Mouse (Mus musculus) spleen, postnatal 10 days (tissue): ENCODE data around the gene Kmt2a.
A peak's percentile ranks its signal among the peaks of the same experiment; 100 is the strongest.
"Not testable (repeated sequence)": the region's sequence is repeated elsewhere in the genome, so short reads cannot be mapped to it uniquely, and the experiment has no call there.

Experiments
- DNase-seq, 2 experiments: peaks; one replicate each; pipeline ENCODE4 v3.0.0; 2021 to 2022; ENCODE audit warnings: low spot score in 2 of 2

Kmt2a gene

DNA sequence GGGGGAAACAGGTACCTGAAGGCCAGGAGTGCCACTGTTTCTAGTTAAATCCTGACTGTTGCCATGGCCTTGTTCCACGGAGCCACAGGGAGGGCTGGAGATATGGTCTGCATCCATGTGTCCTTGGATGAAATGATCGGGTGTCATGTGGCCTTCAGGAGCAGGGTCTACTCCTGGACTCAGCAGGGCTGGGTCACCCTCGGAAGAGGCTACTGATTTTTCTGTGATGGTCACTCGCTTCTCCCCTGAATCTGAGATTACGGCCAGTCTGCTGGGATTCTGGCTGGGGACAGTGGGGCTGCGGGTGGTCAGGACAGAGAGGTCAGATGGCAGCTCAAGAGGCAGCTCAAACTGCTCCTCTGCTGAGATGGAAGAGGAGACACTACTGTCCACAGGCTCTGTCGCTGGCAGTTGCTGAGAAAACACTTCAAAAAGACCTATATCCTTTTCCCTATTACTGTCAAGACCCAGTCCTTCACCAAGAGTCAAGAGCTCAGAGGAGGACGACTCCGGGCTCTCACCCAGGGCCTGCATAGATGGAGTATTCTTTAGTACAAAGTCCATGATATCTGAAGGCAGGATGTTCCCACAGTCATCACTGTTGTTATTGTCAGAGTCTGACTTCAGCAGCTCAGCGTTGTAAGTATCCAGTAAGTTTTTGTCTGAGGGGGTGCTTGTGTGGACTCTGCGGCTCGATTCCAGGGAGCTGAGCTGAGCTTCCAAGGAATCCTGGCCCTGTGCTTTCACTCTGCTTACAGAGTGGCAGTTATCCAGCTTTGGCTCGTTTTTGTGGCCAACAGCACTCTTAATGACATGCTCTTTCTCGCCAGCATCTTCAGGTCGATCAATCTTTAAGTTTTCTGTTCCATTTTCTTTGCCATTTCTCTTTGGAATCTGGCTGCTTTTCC is 60.9 kb downstream of the Kmt2a start:
- no peak for DNase-seq

DNA sequence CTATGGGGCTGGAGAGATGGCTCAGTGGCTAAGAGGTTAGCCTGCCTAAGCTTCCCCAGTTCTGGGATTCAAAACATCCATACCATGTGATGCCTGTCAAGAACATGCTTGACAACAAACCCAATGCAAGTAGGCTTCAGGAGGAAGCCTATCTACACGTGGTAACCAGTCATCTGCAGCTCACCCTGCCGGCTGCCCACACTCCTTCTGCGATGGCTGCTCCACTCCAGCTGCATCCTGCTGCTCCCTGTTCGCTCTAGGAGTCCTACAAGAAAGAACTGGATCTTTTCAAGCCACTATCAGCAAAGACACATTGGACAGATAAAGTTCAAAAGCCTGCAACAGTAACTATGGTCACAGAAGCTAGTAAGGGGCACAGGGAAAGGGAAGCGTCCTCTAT is 63.6 kb downstream of the Kmt2a start:
- DNase-seq = no peak

DNA sequence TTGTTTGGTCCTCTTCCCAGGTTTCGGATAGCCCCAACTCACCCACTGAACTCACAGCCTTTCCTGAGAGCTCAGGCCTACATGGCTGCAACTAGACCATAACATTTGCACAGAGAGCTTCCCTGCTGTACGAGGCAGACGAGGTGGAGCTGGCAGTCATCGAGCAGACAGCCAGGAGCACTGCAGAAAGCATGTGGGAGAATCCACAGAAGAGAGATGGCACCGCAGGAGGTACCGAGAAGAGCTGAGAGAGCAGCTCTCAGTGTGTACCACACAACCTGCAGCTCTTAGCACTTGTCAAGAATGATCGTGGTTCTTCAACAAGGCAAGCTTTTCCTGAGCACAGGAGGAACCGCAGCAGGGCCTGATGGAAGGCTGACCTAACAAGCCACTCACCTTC is 66.9 kb downstream of the Kmt2a start:
- no peak for DNase-seq

DNA sequence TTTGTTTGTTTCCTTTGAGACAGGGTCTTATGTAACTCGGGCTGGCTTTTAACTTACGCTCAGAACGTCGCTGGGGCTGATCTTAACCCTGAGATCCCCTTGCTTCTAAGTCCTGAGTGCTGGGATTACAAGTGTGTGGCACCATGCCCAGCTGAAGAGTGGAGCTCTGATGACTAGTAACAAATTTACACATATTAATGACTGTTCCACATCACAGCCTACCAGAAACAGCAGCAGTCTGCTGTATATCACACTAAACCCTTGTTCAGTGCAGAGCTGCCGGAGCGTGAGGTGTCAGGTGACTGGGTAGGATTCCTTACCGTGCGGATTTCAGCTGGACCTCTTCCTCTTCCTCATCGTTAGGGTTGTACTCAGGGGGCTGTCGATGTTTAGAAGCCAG is 70.8 kb downstream of the Kmt2a start:
- DNase-seq = no peak

DNA sequence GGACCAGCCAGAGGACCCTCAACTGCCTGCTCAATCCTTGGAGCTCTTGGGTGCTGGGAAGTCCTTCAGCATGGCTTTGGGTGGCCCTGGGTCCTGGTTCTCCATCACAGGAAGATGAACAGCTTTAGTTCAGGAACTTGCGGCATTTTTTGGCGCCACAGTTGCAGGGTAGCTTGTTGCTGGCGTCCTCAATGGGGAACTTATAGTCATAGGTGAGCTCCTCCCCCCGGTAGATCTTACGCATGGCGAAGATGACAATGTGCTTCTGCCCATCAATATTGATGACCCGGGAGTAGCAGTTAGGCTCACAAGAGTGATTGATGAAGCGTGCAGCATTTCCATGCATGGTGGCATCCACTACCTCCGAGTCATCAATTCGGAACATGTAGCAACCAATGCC is 73.3 kb downstream of the Kmt2a start:
- no peak for DNase-seq

DNA sequence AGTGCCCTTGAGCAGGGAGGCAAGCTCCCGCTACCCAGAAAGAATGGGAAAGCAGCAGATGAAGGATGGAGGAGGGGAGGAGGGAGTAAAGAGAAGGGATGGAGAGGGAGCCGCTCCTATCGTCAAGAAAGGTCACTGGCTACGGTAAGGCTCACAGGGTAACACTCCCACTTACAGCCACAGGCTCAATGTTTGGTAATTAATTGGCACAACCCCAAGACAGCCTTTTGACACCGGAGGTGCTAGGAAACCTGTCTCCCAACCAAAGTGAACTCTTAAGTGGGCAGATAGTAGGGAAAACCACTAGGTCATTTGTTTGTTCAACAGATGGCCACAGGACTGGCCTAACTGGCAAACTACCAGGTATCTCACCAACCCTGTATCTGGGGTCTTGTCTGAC is 74.0 kb downstream of the Kmt2a start:
- DNase-seq = no peak

DNA sequence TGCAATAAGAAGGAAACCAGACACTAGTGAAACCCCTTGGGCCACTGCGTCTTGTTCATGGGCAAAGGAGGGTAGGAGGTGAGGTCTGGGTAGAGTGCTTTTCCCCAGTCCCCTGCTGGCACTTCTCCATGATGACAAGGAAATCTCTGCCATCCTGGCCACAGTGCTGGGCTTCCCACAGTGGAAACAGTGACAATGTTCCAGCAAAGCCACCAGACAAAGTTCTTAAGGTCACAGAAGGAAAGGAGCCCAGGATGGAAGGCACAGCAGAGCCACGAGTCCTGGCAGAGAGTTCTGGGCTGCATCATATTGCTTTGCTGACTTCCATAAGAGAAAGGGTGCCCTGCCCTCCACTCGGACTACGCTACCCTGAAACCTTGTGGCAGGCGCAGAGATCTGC is 75.6 kb downstream of the Kmt2a start:
- DNase-seq = no peak

DNA sequence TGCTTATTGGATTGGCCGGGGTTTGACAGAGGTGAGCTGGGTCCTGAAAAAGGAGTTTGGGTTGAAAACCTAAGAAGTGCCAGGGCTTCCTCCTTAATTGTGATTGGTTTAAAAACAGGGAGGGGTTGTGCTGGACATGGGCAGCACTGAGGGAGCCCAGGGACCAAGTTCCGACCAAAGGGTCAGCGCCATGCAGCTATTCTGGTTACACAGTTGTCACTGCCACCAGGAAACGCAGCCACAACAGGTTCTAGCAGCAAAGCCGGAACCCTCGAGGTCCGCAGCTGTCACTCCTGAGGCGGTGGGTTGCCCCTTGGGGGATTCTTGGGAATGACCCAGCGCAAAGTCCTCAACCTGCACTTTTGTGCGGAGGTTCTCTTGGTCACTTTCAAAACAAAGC is 76.4 kb downstream of the Kmt2a start:
- no peak for DNase-seq

DNA sequence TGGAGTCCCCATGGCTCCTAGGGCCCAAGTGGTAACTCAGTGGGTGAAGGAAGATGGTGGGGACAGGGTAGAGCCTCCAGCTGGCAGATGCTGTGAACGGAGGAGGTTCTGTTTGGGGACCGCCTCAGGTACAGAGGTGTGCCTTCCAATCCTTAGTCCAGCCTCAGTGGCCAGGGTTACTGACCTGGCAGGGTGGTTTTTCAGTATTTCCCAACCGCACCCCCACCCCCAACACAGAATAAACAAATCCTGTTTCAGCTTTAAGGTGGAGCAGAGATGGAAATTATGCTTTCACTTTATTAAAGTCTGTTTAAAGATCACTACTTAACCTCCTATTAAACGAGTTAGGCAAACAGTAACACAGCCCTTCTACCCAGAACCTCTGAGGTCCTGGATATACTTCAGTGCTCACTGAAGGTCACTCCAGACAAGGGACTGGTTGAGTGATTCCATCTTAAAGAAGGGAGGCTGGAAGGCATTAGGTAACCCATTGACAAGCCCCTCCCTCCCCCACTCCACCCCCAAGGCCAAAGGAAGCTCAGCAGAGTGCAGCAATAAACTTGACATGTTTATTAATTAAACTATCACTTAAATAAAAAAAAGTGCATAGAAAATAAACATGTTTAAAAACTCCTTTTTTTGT is 78.2 kb downstream of the Kmt2a start, which contains the start of gene Ttc36:
Ttc36 (minus strand) TSS at position 265 of the 643 bp plus-strand sequence.
- DNase-seq = no peak

DNA sequence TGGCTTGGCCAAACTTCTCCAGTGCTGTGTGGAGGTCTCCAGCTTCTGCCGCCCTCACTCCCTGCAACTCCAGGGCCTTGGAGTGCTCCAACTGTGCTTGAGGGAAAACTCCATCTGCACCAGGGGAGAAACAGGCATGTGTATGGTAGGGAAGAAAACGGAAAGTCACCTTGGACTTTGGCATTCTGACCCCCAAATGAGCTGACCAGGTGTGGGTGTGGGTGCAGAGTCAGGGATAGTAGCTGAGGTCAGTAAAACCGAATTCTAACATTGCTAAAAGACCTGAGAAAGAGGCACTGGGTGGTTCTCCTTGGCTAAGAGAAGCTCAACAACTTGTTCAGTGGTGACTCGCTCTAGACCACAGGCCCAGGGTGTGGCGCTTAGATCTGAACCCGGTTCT is 79.4 kb downstream of the Kmt2a start:
- no peak for DNase-seq

DNA sequence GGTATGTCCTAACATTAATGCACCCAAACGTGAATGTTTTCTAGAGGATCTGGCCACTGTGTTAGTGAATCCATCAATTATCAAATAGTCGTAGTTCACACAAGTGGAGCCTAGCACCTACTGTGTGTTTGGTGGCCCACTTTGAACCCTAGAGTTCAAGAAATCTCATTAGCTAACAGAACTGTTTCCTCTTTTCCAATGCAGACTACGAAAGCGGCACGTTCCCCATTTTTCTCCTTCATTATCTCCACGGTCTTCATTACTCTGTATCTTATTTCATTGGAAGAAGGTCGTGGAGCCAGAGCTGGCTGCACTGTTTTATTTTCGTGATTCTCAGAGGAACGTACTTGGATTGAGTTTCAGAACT is 81.2 kb downstream of the Kmt2a start:
- no peak for DNase-seq

DNA sequence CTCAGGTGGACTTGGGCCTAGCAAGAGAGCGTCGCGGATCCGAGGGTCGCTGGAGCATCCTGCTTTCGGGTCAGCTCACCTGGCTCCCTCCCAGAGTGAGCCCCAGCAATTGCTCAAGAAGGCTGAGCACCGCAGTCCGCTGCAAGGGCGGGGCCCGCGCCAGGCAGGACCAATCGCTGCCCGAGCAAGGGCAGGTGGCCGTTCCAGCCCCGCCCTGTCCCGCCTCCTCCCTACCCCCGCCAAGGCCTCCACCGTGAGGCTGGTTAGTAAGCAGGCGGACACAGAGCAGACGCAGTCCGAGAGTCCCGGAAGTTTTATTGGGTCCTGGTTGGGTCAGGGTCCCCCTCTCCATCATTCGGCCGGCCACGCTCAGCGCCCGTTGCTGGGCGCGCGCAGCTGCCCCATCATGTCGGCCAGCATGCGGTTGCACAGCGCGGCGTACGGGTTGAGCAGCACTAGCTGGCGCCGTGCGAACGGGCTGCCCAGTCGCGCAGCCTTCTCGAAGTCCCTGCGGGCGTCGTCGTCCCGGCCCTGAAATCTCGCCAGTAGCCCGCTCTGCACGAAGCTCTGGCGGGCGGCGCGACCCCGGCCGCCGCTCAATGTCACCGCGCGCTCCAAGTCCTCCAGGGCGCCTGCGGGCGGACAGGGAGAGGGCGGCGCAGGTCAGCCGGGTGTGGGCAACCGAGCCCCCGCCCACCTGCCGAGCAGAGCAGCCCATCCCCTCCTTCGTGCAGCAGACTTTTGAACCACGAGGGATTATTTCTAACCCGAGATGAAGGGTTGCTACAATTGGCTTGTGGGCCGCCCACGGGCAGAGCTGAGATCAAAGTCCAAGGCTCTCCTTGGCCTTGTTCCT is 81.8 kb downstream of the Kmt2a start, which contains the start of gene Tmem25:
Tmem25 (minus strand) TSS at position 206 of the 856 bp plus-strand sequence.
- peak; percentile 63 to 83 for DNase-seq

DNA sequence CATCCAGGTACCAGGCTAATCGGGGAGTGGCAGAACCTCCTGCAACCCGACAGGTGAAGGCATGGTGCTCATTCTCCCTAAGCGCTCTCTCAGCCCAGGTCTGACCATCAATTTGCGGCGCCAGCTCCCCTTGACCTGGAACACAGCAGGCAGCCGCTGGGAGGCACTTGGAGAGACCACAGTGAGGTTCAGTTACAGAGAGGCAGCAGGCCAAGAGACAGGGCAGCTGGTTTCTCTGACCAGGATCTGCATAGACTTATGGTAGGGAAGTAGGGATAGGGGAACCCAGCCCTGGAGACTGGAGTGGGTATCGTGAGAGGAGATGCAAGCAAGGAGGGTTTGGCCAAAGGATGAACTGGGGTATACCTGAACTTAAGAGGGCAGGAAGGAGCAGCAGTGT is 82.8 kb downstream of the Kmt2a start:
- DNase-seq = no peak

DNA sequence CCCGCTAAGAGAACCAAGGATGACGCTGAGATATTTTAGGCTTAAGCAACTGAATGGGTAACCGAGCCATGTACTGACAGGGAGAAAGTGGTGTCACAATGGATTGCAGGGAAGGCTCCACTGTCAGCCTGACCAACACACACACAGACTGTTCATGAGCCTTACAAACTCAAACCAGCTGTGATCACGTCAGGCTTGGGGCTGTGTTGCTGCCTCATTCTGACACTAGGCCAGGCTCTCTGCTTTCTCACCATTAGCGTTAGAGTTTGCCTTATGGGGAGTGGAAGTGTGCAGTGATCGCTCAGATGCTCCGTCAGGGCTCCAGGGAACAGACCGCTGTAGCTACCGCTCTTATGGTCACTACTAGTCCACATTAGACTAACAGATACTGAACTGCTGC is 88.3 kb downstream of the Kmt2a start:
- no peak for DNase-seq

DNA sequence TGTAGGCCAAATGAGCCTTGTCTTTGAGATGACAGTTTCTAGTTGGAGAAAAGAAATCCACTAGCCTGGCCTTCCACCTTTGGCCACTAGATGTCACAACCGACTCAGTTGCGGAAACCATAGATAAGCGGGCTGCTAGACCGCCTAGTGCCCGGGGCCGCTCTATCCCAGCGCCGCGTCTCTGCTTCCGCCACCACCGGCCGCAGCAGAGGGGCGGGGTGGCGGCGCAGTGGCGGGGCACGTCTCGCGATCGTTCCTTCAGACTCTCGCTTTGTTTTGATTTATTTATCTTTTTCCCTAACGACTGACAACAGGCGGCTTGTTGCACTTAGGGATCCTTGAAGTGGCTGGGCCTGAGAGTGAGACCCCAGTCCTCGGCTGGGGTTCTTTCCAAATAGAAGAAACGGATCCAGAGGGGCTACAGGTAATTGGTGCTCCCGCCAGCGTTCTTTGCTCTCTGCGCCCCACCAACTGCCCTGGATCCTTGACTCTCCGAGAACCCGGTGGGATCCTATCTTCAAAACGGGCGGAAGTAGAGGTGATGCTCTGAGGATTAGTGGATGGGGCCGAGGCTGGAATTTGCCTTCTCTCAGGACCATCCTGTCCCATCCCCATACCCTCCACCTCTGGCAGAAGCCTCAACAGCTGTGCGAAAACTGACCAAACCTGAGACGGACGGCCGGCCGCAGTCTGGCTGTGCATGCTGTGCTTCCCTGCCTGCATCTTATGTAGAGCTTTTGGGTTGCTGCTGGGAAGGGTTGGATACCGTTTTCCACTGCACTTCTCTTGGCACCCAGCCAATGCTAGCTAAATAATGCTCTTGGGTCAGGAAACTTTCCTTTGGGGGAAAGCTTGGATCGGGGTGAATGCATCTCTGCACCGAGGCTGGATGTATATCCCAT is 108.1 kb downstream of the Kmt2a start:
- peak; percentile 92 to 96 for DNase-seq

DNA sequence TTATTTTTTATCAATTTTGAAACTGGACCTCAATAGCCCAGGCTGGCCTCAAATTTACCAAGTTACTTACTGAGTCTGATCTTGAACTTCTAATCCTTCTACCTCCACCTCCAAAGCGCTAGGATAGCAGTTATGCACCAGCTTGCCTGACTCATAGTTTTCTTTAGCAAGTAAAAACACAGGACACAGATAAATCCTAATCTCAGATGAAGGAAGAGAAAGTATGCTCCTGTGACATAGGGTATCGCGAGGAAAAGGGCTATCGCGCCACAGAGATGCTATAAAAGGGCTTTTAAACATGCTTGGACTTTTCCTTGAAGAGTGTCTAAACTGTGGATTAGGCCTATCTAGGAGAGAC is 108.7 kb downstream of the Kmt2a start:
- DNase-seq = no peak

DNA sequence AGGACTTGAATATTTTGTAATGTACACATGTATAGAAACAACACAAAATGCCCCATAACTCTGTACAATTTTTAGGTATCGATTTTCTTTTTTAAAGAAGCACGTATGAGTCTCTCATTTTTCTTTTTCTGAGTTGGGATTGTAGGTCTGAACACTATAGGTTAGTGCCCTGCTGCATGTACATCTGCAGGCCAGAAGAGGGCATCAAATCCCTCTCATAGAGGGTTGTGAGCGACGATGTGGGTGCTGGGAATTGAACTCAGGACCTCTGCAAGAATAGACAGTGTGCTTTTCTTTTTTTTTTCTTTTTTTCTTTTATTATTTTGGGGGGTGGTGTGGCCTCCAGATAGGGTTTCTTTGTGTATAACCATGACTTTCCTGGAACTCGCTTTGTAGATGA is 109.7 kb downstream of the Kmt2a start:
- DNase-seq = no peak

DNA sequence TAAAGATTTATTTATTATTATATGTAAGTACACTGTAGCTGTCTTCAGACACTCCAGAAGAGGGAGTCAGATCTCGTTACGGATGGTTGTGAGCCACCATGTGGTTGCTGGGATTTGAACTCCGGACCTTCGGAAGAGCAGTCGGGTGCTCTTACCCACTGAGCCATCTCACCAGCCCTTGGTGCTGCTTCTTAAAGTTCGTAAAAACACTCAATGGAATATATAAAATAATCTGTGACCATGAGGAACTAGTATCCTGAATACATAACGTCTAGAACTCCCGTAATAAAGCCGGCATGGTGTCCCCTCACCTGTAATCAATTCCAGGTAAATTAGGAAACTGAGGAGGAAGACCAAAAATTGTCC is 113.1 kb downstream of the Kmt2a start:
- not testable (repeated sequence) for DNase-seq

DNA sequence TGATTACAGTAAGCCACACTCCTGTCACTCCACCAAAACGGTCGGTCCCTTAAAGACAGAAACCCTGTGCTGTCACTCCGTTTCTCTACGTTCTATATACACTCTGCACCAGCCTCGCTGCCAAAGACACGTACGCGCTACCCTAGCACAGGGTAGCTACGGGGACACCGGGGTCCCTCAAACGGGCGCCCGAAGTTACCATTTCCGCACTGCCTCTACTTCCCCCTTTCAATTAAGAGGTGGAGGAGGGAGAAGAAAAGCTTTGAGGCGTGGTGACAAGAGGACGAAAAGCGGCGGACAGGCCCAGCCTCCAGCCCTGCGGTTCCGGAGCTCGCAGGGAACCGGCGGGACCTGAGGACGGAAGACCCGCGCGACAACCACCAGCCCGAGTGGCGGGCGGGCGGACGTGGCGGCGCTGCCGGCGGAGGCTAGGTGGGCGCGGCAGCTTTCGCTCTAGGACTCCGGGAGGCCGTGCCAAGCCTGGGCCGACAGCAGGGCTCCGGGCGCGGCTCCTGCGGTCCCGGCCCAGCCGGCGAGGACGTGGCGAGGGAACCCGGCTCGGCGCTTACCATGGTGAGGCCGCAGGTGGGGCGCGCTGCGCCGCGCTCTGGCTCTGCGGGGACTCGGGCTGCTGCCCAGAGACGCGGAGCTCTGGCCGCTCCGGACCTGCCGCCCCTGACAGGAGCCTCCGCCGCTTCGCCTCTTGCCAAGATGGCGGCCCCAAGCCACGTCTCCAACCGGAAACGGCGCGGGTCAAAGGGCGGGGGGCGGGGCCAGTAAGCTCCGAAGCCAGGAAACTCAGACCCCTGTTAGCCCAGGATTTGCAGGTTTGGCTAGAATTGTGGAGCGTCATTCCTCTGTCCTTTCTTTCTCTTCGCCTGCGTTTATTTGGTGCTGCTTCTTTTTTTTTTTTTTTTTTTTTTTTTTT is 113.7 kb downstream of the Kmt2a start, which contains the start of the genes Arcn1 and Ift46:
Arcn1 (minus strand) TSS at position 745 of the 928 bp plus-strand sequence.
Ift46 (plus strand) TSS at position 808 of the 928 bp plus-strand sequence.
- peak; percentile 86 to 87 for DNase-seq

DNA sequence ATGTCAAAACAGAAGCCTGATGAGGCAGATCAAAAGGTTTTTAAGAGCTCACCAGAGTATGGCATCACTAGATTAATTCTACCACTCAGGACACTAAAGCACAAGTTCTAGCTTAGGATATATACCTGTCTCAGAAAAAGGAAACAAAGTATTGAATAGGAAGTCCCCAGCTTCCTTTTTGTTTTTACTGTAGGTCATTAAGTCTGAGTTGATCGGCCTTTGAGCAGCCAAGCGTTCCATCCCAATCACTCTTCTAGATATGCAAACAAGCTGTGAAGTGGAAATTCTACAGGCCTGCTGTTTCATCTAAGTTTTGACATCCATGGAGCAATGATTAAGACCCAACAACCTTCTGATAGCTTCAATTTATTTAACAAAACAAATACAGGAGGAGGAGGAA is 120.2 kb downstream of the Kmt2a start:
- DNase-seq = no peak
